ENCODE assay signal across 7 mouse cellular contexts in genomic region chr10:81134181-81134587, GRCm38 (mm10). TPM values are rescaled to one million over a fixed set of nuclear protein-coding genes. Genes with fewer than 3 reads are reported as not detected.
DNase-seq lines count a peak whose midpoint lies in the region; ATAC-seq lines count a peak whose summit lies in the region.

No protein-coding gene starts in this region.

- H3K27me3 ChIP-seq in liver, embryonic 15.5 days, result no peaks in the 10 kb centered on the region
- peaks cover 60% of the 10 kb centered on the region for H3K27me3 ChIP-seq in forebrain, embryonic 12.5 days

- H3K9ac ChIP-seq in liver, embryonic 15.5 days, result peak overlapping the region; percentile 99
- H3K9ac ChIP-seq in forebrain, embryonic 12.5 days, result no peak overlapping the region

- 2% methylated on average over 16 of the region's 16 CpGs for WGBS in liver, embryonic 15.5 days (ENCODE audit: insufficient replicate concordance)
- 2% methylated on average over 16 of the region's 16 CpGs for WGBS in forebrain, embryonic 12.5 days

- H3K4me2 ChIP-seq in liver, embryonic 15.5 days, result peak overlapping the region; percentile 95
- no peak overlapping the region for H3K4me2 ChIP-seq in forebrain, embryonic 12.5 days

- peak overlapping the region; percentile 86 for H3K4me3 ChIP-seq in liver, embryonic 15.5 days (replicated peaks)
- H3K4me3 ChIP-seq in forebrain, embryonic 12.5 days (replicated peaks), result no peak overlapping the region

- H3K27ac ChIP-seq in liver, embryonic 15.5 days (replicated peaks), result peak overlapping the region; percentile 99
- H3K27ac ChIP-seq in forebrain, embryonic 12.5 days, result no peak overlapping the region

- H3K9me3 ChIP-seq in liver, embryonic 15.5 days (replicated peaks), result no peaks in the 10 kb centered on the region
- no peaks in the 10 kb centered on the region for H3K9me3 ChIP-seq in forebrain, embryonic 12.5 days

- peak; percentile 71 for DNase-seq in urinary bladder, postnatal 14 days (ENCODE audit: low spot score)
- DNase-seq in urinary bladder, postnatal 10 days (ENCODE audit: low spot score), result no peak
- DNase-seq in induced T-regulatory cell, adult 2 months (ENCODE audit: low read depth), result peak; percentile 76
- DNase-seq in spleen, adult 18-20 months, result peak; percentile 89

- peak; percentile 42 for ATAC-seq in erythroblast, adult 5-6 weeks (replicated peaks; ENCODE audit: low FRiP score, poor library complexity, severe bottlenecking)
- ATAC-seq in liver, embryonic 15.5 days (ENCODE audit: insufficient read depth), result 0 out of 2 replicates have a peak, but pooled peaks have one; percentile 2
- ATAC-seq in forebrain, embryonic 12.5 days (ENCODE audit: low FRiP score), result no peak

- peaks cover 61% of the 10 kb centered on the region for H3K4me1 ChIP-seq in liver, embryonic 15.5 days (replicated peaks)
- peaks cover 31% of the 10 kb centered on the region for H3K4me1 ChIP-seq in forebrain, embryonic 12.5 days

- H3K36me3 ChIP-seq in liver, embryonic 15.5 days (replicated peaks), result peaks cover 2% of the 10 kb centered on the region
- H3K36me3 ChIP-seq in forebrain, embryonic 12.5 days (replicated peaks), result no peaks in the 10 kb centered on the region

RNA-seq across cellular contexts. Expression of gene Zbtb7a, which starts 0.8 kb away (rescaled TPM):
- 11.5 and 13.2 TPM in 2 replicates for total RNA-seq in erythroblast, adult 5-6 weeks (2015; ENCODE audit: low replicate concordance)
- 10.1 and 14.2 TPM in 2 replicates for total RNA-seq in erythroblast, adult 5-6 weeks (2017; ENCODE audit: low replicate concordance)
- polyA plus RNA-seq in liver, embryonic 15.5 days (2015; fragmentation: Nextera tagmentation; extraction: Ambion mirVana), result 47.6 and 56.9 TPM in 2 replicates
- 12.4 and 13.5 TPM in 2 replicates for polyA plus RNA-seq in forebrain, embryonic 12.5 days (2016; fragmentation: Nextera tagmentation; extraction: Ambion mirVana)

RNA-seq across cellular contexts. Expression of gene Map2k2, which starts 28.5 kb away (rescaled TPM):
- total RNA-seq in erythroblast, adult 5-6 weeks (2015; ENCODE audit: low replicate concordance), result 22.2 and 31.5 TPM in 2 replicates
- 34.2 and 49.9 TPM in 2 replicates for total RNA-seq in erythroblast, adult 5-6 weeks (2017; ENCODE audit: low replicate concordance)
- 111 and 117 TPM in 2 replicates for polyA plus RNA-seq in liver, embryonic 15.5 days (2015; fragmentation: Nextera tagmentation; extraction: Ambion mirVana)
- 208 and 210 TPM in 2 replicates for polyA plus RNA-seq in forebrain, embryonic 12.5 days (2016; fragmentation: Nextera tagmentation; extraction: Ambion mirVana)

RNA-seq across cellular contexts. Expression of gene Pias4, which starts 33.5 kb away (rescaled TPM):
- total RNA-seq in erythroblast, adult 5-6 weeks (2015; ENCODE audit: low replicate concordance), result 4.4 and 11.3 TPM in 2 replicates
- 12.3 and 19.3 TPM in 2 replicates for total RNA-seq in erythroblast, adult 5-6 weeks (2017; ENCODE audit: low replicate concordance)
- polyA plus RNA-seq in liver, embryonic 15.5 days (2015; fragmentation: Nextera tagmentation; extraction: Ambion mirVana), result 26.0 and 32.6 TPM in 2 replicates
- 51.6 and 52.9 TPM in 2 replicates for polyA plus RNA-seq in forebrain, embryonic 12.5 days (2016; fragmentation: Nextera tagmentation; extraction: Ambion mirVana)

RNA-seq across cellular contexts. Expression of gene Creb3l3, which starts 35.5 kb away (rescaled TPM):
- total RNA-seq in erythroblast, adult 5-6 weeks (2015; ENCODE audit: low replicate concordance), result not detected in 2 replicates
- not detected in 2 replicates for total RNA-seq in erythroblast, adult 5-6 weeks (2017; ENCODE audit: low replicate concordance)
- 32.9 and 36.3 TPM in 2 replicates for polyA plus RNA-seq in liver, embryonic 15.5 days (2015; fragmentation: Nextera tagmentation; extraction: Ambion mirVana)
- polyA plus RNA-seq in forebrain, embryonic 12.5 days (2016; fragmentation: Nextera tagmentation; extraction: Ambion mirVana), result 0.46 and 0.69 TPM in 2 replicates

RNA-seq across cellular contexts. Expression of gene Eef2, which starts 42.2 kb away (rescaled TPM):
- total RNA-seq in erythroblast, adult 5-6 weeks (2015; ENCODE audit: low replicate concordance), result 227 and 267 TPM in 2 replicates
- total RNA-seq in erythroblast, adult 5-6 weeks (2017; ENCODE audit: low replicate concordance), result 388 and 458 TPM in 2 replicates
- polyA plus RNA-seq in liver, embryonic 15.5 days (2015; fragmentation: Nextera tagmentation; extraction: Ambion mirVana), result 270 and 306 TPM in 2 replicates
- 518 and 540 TPM in 2 replicates for polyA plus RNA-seq in forebrain, embryonic 12.5 days (2016; fragmentation: Nextera tagmentation; extraction: Ambion mirVana)
